Mouse (Mus musculus) kidney, adult 2 months (tissue): ENCODE measurements around the gene Prkacb.

ENCODE experiments used
- CTCF ChIP-seq: fragments of 200-500 bp; conservative IDR thresholded peaks from 2 replicates; pipeline ENCODE4 v1.5.1; 2011; ENCODE audit warnings: low read depth, mild to moderate bottlenecking, control low read depth, low read length, moderate library complexity, mixed read lengths; ENCODE audit not compliant: insufficient read depth, insufficient read length
- POLR2A ChIP-seq: fragments of 200-500 bp; IDR thresholded peaks from one replicate; pipeline ENCODE4 v1.6.1; 2011; ENCODE audit warnings: low read depth, low read length, control low read depth

- TF ChIP-seq POLR2A (no peak), CTCF (no peak)
Observed at GRCm38 (mm10) chr3:146741564-146742202, 71.1 kb downstream of the Prkacb start.
